In the genomic region with DNA sequence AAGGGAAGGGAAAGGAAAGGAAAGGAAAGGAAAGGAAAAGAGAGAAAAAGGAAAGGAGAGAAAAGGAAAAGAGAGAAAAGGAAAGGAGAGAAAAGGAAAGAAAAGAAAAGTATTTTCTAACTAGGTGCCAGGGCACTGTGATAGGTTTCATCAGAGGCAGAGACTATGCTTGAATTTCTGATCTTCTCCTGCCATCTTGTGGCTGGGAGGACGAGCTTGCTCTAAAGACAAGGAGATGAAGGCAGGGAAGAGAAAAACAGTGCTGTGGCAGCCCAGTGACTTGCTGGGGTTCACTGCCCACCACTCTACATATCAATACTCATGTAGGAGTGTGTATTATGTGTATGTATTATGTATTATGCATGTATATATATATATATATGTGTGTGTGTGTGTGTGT, we compare ENCODE assay signal across 8 mouse cellular contexts. TPM values are rescaled to one million over a fixed set of nuclear protein-coding genes. Genes with fewer than 3 reads are reported as not detected.
A peak's percentile ranks its signal among the peaks of the same experiment; 100 is the strongest.
DNase-seq lines count a peak whose midpoint lies in the region; ATAC-seq and TF ChIP-seq lines count a peak whose summit lies in the region.

No protein-coding gene starts in this region.

- no peak for ATAC-seq in intestine, postnatal 0 days
- no peak for ATAC-seq in intestine, embryonic 16.5 days
- 0 out of 2 replicates have a peak, but pooled peaks have one; percentile 48 for ATAC-seq in hindbrain, postnatal 0 days

- no peaks in the 10 kb centered on the region for H3K36me3 ChIP-seq in intestine, postnatal 0 days (ENCODE audit: control insufficient read depth, insufficient read depth)
- no peaks in the 10 kb centered on the region for H3K36me3 ChIP-seq in intestine, embryonic 16.5 days (ENCODE audit: control insufficient read depth, insufficient read depth, low read length)
- H3K36me3 ChIP-seq in hindbrain, postnatal 0 days (ENCODE audit: insufficient read depth, low read length): no peaks in the 10 kb centered on the region

- DNase-seq in CD4-positive, CD25-positive, alpha-beta regulatory T cell, adult 2 months (ENCODE audit: low read depth, low spot score): peak; percentile 84
- peak; percentile 46 for DNase-seq in T-cell, adult 2 months (ENCODE audit: low spot score)
- peak; percentile 87 for DNase-seq in hindbrain, postnatal 0 days (ENCODE audit: low spot score)
- peak; percentile 76 for DNase-seq in retina, embryonic 14.5 days (ENCODE audit: low spot score)
- no peak for DNase-seq in heart, adult 11 months
- DNase-seq in gastrocnemius, postnatal 4 days (ENCODE audit: low spot score in 2 of 2): no peak

- no peaks in the 10 kb centered on the region for H3K9me3 ChIP-seq in intestine, postnatal 0 days (ENCODE audit: control insufficient read depth)
- H3K9me3 ChIP-seq in intestine, embryonic 16.5 days (ENCODE audit: control insufficient read depth, low read length): no peaks in the 10 kb centered on the region
- no peaks in the 10 kb centered on the region for H3K9me3 ChIP-seq in hindbrain, postnatal 0 days (ENCODE audit: low read length)

- no peak overlapping the region for H3K27ac ChIP-seq in intestine, postnatal 0 days (ENCODE audit: low read depth, low read length)
- no peak overlapping the region for H3K27ac ChIP-seq in intestine, embryonic 16.5 days (ENCODE audit: low read length)
- H3K27ac ChIP-seq in hindbrain, postnatal 0 days: no peak overlapping the region

- WGBS in intestine, postnatal 0 days: 3% methylated on average over 1 of the region's 1 CpGs
- WGBS in intestine, embryonic 16.5 days: 13% methylated on average over 1 of the region's 1 CpGs
- WGBS in hindbrain, postnatal 0 days: 16% methylated on average over 1 of the region's 1 CpGs

- no peak overlapping the region for H3K9ac ChIP-seq in intestine, postnatal 0 days (ENCODE audit: low read depth, low read length)
- H3K9ac ChIP-seq in intestine, embryonic 16.5 days (ENCODE audit: low read depth, low read length): no peak overlapping the region
- no peak overlapping the region for H3K9ac ChIP-seq in hindbrain, postnatal 0 days (replicated peaks; ENCODE audit: low read length)

- no peak overlapping the region for H3K4me3 ChIP-seq in intestine, postnatal 0 days (ENCODE audit: low read depth, low read length)
- H3K4me3 ChIP-seq in intestine, embryonic 16.5 days (ENCODE audit: low read length): no peak overlapping the region
- H3K4me3 ChIP-seq in hindbrain, postnatal 0 days (ENCODE audit: low read length): no peak overlapping the region

- no peak overlapping the region for H3K4me2 ChIP-seq in intestine, postnatal 0 days (replicated peaks; ENCODE audit: low read depth)
- no peak overlapping the region for H3K4me2 ChIP-seq in intestine, embryonic 16.5 days (ENCODE audit: low read depth, low read length)
- no peak overlapping the region for H3K4me2 ChIP-seq in hindbrain, postnatal 0 days (ENCODE audit: low read depth, low read length)

- peak; percentile 83 for TF ChIP-seq CTCF in intestine, postnatal 0 days (IDR thresholded peaks at IDR 0.05; ENCODE audit: low read depth)
- TF ChIP-seq CTCF in hindbrain, postnatal 0 days (IDR thresholded peaks at IDR 0.05; ENCODE audit: low read depth): peak; percentile 86

- H3K4me1 ChIP-seq in intestine, postnatal 0 days (replicated peaks; ENCODE audit: control insufficient read depth, insufficient read depth, low read length): no peaks in the 10 kb centered on the region
- no peaks in the 10 kb centered on the region for H3K4me1 ChIP-seq in intestine, embryonic 16.5 days (ENCODE audit: control insufficient read depth, insufficient read depth, low read length)
- H3K4me1 ChIP-seq in hindbrain, postnatal 0 days (ENCODE audit: insufficient read depth, low read length): no peaks in the 10 kb centered on the region

- H3K27me3 ChIP-seq in intestine, postnatal 0 days (replicated peaks; ENCODE audit: control insufficient read depth, insufficient read depth, low read length): no peaks in the 10 kb centered on the region
- H3K27me3 ChIP-seq in intestine, embryonic 16.5 days (replicated peaks; ENCODE audit: control insufficient read depth, insufficient read depth, low read length): no peaks in the 10 kb centered on the region
- no peaks in the 10 kb centered on the region for H3K27me3 ChIP-seq in hindbrain, postnatal 0 days (ENCODE audit: insufficient read depth, low read length)

RNA-seq across cellular contexts. Expression of a gene that starts 18.5 kb away (rescaled TPM):
- polyA plus RNA-seq in intestine, postnatal 0 days (2015; fragmentation: Nextera tagmentation; extraction: Ambion mirVana): 9.3 and 9.8 TPM in 2 replicates
- 4.8 and 5.6 TPM in 2 replicates for polyA plus RNA-seq in intestine, embryonic 16.5 days (2015; fragmentation: Nextera tagmentation; extraction: Ambion mirVana)
- 54.7 and 59.2 TPM in 2 replicates for total RNA-seq in hindbrain, postnatal 0 days (2014; rRNA removed)
- 8.4 and 8.6 TPM in 2 replicates for polyA plus RNA-seq in hindbrain, postnatal 0 days (2015; fragmentation: Nextera tagmentation; extraction: Ambion mirVana)
- total RNA-seq in gastrocnemius, postnatal 4 days (2021): 10 to 100 TPM; 43.8 to 46.4 TPM

Comparison
In these comparisons a context has a peak if more than half of its experiments do, and no peak if none do; other contexts are left out.
1. DNase-seq: peak in CD4-positive, CD25-positive, alpha-beta regulatory T cell, adult 2 months (single experiment), T-cell, adult 2 months (single experiment), hindbrain, postnatal 0 days (single experiment) and retina, embryonic 14.5 days (single experiment); none in heart, adult 11 months (single experiment) and gastrocnemius, postnatal 4 days (0 of 2).